Mouse (Mus musculus): ENCODE results near the gene Gm45015. TPM values are rescaled to one million over a fixed set of nuclear protein-coding genes. Genes with fewer than 3 reads are reported as not detected.

Gm45015 gene
- total RNA-seq, 2 experiments from 2014 or later = not detected

Other genes starting within 250 kb of the Gm45015 start
- 1.8 and 8.5 TPM in 2 replicates for gene Xlr3a, start 239.7 kb downstream of the Gm45015 start, total RNA-seq (2014; fragmentation: Nextera tagmentation)
- 4.2 and 6.0 TPM in 2 replicates for gene Xlr3a, start 239.7 kb downstream of the Gm45015 start, total RNA-seq (2017)
- not detected in 2 replicates for gene Gm14685, start 219.8 kb downstream of the Gm45015 start, total RNA-seq (2014; fragmentation: Nextera tagmentation)
- not detected in 2 replicates for gene Gm14685, start 219.8 kb downstream of the Gm45015 start, total RNA-seq (2017)
- not detected in 2 replicates for gene Xlr5b, start 188.0 kb downstream of the Gm45015 start, total RNA-seq (2014; fragmentation: Nextera tagmentation)
- not detected in 2 replicates for gene Xlr5b, start 188.0 kb downstream of the Gm45015 start, total RNA-seq (2017)
- not detected in 2 replicates for gene DXBay18, start 187.4 kb downstream of the Gm45015 start, total RNA-seq (2014; fragmentation: Nextera tagmentation)
- not detected in 2 replicates for gene DXBay18, start 187.4 kb downstream of the Gm45015 start, total RNA-seq (2017)
- gene Spin2d, start 159.9 kb downstream of the Gm45015 start, total RNA-seq (2014; fragmentation: Nextera tagmentation) = not detected in 2 replicates
- 1.6 TPM in 1 of 2 replicates, not detected in the other for gene Spin2d, start 159.9 kb downstream of the Gm45015 start, total RNA-seq (2017)
- gene Xlr3b, start 144.6 kb downstream of the Gm45015 start, total RNA-seq (2014; fragmentation: Nextera tagmentation) = 1.3 and 16.8 TPM in 2 replicates
- gene Xlr3b, start 144.6 kb downstream of the Gm45015 start, total RNA-seq (2017) = 7.8 and 7.9 TPM in 2 replicates
- gene Xlr4b, start 122.5 kb downstream of the Gm45015 start, total RNA-seq (2014; fragmentation: Nextera tagmentation) = 17.1 and 17.2 TPM in 2 replicates
- gene Xlr4b, start 122.5 kb downstream of the Gm45015 start, total RNA-seq (2017) = 13.2 and 15.7 TPM in 2 replicates
- 2.3 and 5.9 TPM in 2 replicates for gene F8a, start 108.5 kb downstream of the Gm45015 start, total RNA-seq (2014; fragmentation: Nextera tagmentation)
- 3.9 and 4.2 TPM in 2 replicates for gene F8a, start 108.5 kb downstream of the Gm45015 start, total RNA-seq (2017)
- gene Xlr4c, start 93.7 kb downstream of the Gm45015 start, total RNA-seq (2014; fragmentation: Nextera tagmentation) = 2.9 and 13.5 TPM in 2 replicates
- 5.9 and 8.6 TPM in 2 replicates for gene Xlr4c, start 93.7 kb downstream of the Gm45015 start, total RNA-seq (2017)
- gene Xlr3c, start 71.5 kb downstream of the Gm45015 start, total RNA-seq (2014; fragmentation: Nextera tagmentation) = not detected in 2 replicates
- gene Xlr3c, start 71.5 kb downstream of the Gm45015 start, total RNA-seq (2017) = not detected in 2 replicates
- gene Xlr5a, start 43.9 kb downstream of the Gm45015 start, total RNA-seq (2014; fragmentation: Nextera tagmentation) = not detected in 2 replicates
- gene Xlr5a, start 43.9 kb downstream of the Gm45015 start, total RNA-seq (2017) = not detected in 2 replicates
- not detected in 2 replicates for gene Xlr5c, start 43.9 kb downstream of the Gm45015 start, total RNA-seq (2014; fragmentation: Nextera tagmentation)
- gene Xlr5c, start 43.9 kb downstream of the Gm45015 start, total RNA-seq (2017) = not detected in 2 replicates
- gene Zfp275, start 5.8 kb upstream of the Gm45015 start, total RNA-seq (2014; fragmentation: Nextera tagmentation) = 8.5 and 11.9 TPM in 2 replicates
- 7.9 and 8.1 TPM in 2 replicates for gene Zfp275, start 5.8 kb upstream of the Gm45015 start, total RNA-seq (2017)
- not detected in 2 replicates for gene Gm18336, start 61.9 kb upstream of the Gm45015 start, total RNA-seq (2014; fragmentation: Nextera tagmentation)
- not detected in 2 replicates for gene Gm18336, start 61.9 kb upstream of the Gm45015 start, total RNA-seq (2017)
- gene Zfp92, start 74.3 kb upstream of the Gm45015 start, total RNA-seq (2014; fragmentation: Nextera tagmentation) = not detected in 2 replicates
- not detected in 2 replicates for gene Zfp92, start 74.3 kb upstream of the Gm45015 start, total RNA-seq (2017)
- not detected in 2 replicates for gene Trex2, start 98.5 kb upstream of the Gm45015 start, total RNA-seq (2014; fragmentation: Nextera tagmentation)
- not detected in 2 replicates for gene Trex2, start 98.5 kb upstream of the Gm45015 start, total RNA-seq (2017)
- 24.2 and 29.1 TPM in 2 replicates for gene Haus7, start 122.2 kb upstream of the Gm45015 start, total RNA-seq (2014; fragmentation: Nextera tagmentation)
- gene Haus7, start 122.2 kb upstream of the Gm45015 start, total RNA-seq (2017) = 51.8 and 70.7 TPM in 2 replicates
- gene Bgn, start 146.8 kb upstream of the Gm45015 start, total RNA-seq (2014; fragmentation: Nextera tagmentation) = not detected in 2 replicates
- gene Bgn, start 146.8 kb upstream of the Gm45015 start, total RNA-seq (2017) = not detected in 2 replicates
- gene Atp2b3, start 166.2 kb upstream of the Gm45015 start, total RNA-seq (2014; fragmentation: Nextera tagmentation) = not detected in 2 replicates
- not detected in 2 replicates for gene Atp2b3, start 166.2 kb upstream of the Gm45015 start, total RNA-seq (2017)

Measured in granulocyte monocyte progenitor cell, adult 5-6 weeks (primary cell).